Mouse (Mus musculus): ENCODE results near the gene Gstt3. TPM values are rescaled to one million over a fixed set of nuclear protein-coding genes. Genes with fewer than 3 reads are reported as not detected.

The Gstt3 gene
- total and polyA plus RNA-seq, 2 experiments from 2014 or later: 2.1 to 3.2 TPM

GRCm38 (mm10) chr10:75798176-75798696 is 17.0 kb upstream of the Gstt3 start, which contains the start of gene Gstt1:
Gstt1 (minus strand) TSS chr10:75798584.
- 0 out of 2 replicates have a peak, but pooled peaks have one; percentile 20 for ATAC-seq (ENCODE audit: insufficient read depth, low read depth)
- H3K9me3 ChIP-seq (replicated peaks; ENCODE audit: control insufficient read depth, low read length): no peaks in the 10 kb centered on the region
- no peak for TF ChIP-seq CTCF (IDR thresholded peaks at IDR 0.05; ENCODE audit: low read depth)
- no peak for TF ChIP-seq EP300 (IDR thresholded peaks at IDR 0.05; ENCODE audit: low read depth)
- H3K36me3 ChIP-seq (replicated peaks; ENCODE audit: control insufficient read depth, insufficient read depth, low read length): no peaks in the 10 kb centered on the region
- WGBS: 1% methylated on average over 18 of the region's 18 CpGs
- H3K4me3 ChIP-seq (ENCODE audit: low read depth, low read length): peak within 1 kb of the TSS; percentile 58
- peaks cover 7% of the 10 kb centered on the region for H3K4me1 ChIP-seq (ENCODE audit: control insufficient read depth, insufficient read depth)
- peak within 1 kb of the TSS; percentile 50 for H3K9ac ChIP-seq (replicated peaks; ENCODE audit: low read depth, low read length)
- no peak within 1 kb of the TSS for H3K27ac ChIP-seq (ENCODE audit: low read depth)
- H3K27me3 ChIP-seq (ENCODE audit: control insufficient read depth, insufficient read depth, low read length): no peaks in the 10 kb centered on the region
- DNase-seq (ENCODE audit: low spot score): no peak
- H3K4me2 ChIP-seq (ENCODE audit: low read depth, low read length): peak within 1 kb of the TSS; percentile 92

DNA sequence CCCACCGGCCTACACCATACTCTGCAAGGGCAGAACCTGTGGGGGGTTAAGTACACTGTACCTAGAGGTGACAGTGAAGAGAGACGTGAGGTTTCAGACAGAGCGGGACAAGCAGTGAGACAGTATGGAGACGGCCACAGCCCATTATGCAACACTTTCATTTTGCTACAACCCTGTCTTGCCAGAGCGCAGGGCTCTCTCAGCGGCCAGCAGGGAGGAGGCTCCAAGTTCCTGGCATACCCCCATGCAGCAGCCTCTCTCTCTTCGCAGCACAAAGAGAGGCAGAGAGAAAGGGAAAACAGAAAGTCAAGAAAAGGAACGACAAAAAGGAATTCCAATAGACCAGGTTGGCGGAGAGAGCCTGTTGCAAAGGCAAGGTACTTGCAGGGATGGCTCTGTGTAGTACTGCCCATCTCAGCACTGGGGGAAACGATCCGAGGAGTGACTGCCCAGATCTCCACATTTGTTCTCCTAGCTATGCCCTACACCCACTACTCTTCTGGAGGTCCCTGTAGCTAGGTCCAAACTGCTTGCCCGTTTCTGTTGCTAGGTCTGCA is 16.5 kb upstream of the Gstt3 start:
- H3K4me2 ChIP-seq (ENCODE audit: low read depth, low read length): peak overlapping the region; percentile 92
- TF ChIP-seq EP300 (IDR thresholded peaks at IDR 0.05; ENCODE audit: low read depth): no peak
- TF ChIP-seq CTCF (IDR thresholded peaks at IDR 0.05; ENCODE audit: low read depth): no peak
- H3K27ac ChIP-seq (ENCODE audit: low read depth): no peak overlapping the region
- peaks cover 7% of the 10 kb centered on the region for H3K4me1 ChIP-seq (ENCODE audit: control insufficient read depth, insufficient read depth)
- no peaks in the 10 kb centered on the region for H3K27me3 ChIP-seq (ENCODE audit: control insufficient read depth, insufficient read depth, low read length)
- ATAC-seq (ENCODE audit: insufficient read depth, low read depth): peak; percentile 66
- DNase-seq (ENCODE audit: low spot score): peak; percentile 26
- H3K9ac ChIP-seq (replicated peaks; ENCODE audit: low read depth, low read length): peak overlapping the region; percentile 50
- H3K36me3 ChIP-seq (replicated peaks; ENCODE audit: control insufficient read depth, insufficient read depth, low read length): no peaks in the 10 kb centered on the region
- no peaks in the 10 kb centered on the region for H3K9me3 ChIP-seq (replicated peaks; ENCODE audit: control insufficient read depth, low read length)
- peak overlapping the region; percentile 58 for H3K4me3 ChIP-seq (ENCODE audit: low read depth, low read length)
- 1% methylated on average over 11 of the region's 12 CpGs for WGBS

- Histone ChIP-seq H3K36me3 (replicated peaks; ENCODE audit: control insufficient read depth, insufficient read depth, low read length) (no peaks in the 10 kb centered on the region), H3K4me3 (ENCODE audit: low read depth, low read length) (peak overlapping the region; percentile 58), H3K27me3 (ENCODE audit: control insufficient read depth, insufficient read depth, low read length) (no peaks in the 10 kb centered on the region), H3K4me2 (ENCODE audit: low read depth, low read length) (peak overlapping the region; percentile 92), H3K27ac (ENCODE audit: low read depth) (no peak overlapping the region), H3K9me3 (replicated peaks; ENCODE audit: control insufficient read depth, low read length) (no peaks in the 10 kb centered on the region), H3K4me1 (ENCODE audit: control insufficient read depth, insufficient read depth) (peaks cover 7% of the 10 kb centered on the region), H3K9ac (replicated peaks; ENCODE audit: low read depth, low read length) (peak overlapping the region; percentile 50; the same call in 1 of the 2 replicates)
- TF ChIP-seq EP300 (IDR thresholded peaks at IDR 0.05; ENCODE audit: low read depth): no peak
- no peak for TF ChIP-seq CTCF (IDR thresholded peaks at IDR 0.05; ENCODE audit: low read depth)
- ATAC-seq (ENCODE audit: insufficient read depth, low read depth) (no peak), DNase-seq (ENCODE audit: low spot score) (no peak)
- WGBS: 31% methylated on average over 11 of the region's 11 CpGs
Measured at GRCm38 (mm10) chr10:75796731-75797516, 15.7 kb upstream of the Gstt3 start.

DNA sequence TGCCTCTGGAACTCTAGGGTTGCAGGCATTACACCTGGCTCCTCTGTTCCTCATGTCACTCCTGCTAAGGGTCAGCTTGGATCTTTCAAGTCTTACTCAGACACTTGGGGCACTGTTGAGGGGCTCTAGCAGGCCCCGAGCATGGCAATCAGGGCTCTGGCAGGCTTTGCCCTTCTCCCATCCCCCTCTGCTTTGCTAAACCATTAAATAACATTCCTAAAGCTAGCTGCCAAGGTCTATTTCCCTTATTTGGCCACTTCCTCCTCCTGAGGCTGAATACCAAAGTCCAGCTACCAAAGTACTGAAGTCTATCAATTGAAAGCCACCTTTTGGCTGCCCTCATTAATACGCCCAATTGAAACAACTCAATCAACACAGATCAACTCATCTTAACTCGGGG is 13.7 kb upstream of the Gstt3 start:
- H3K27me3 ChIP-seq (ENCODE audit: control insufficient read depth, insufficient read depth, low read length): no peaks in the 10 kb centered on the region
- DNase-seq (ENCODE audit: low spot score) (peak; percentile 33), ATAC-seq (ENCODE audit: insufficient read depth, low read depth) (no peak)
- WGBS: 34% methylated on average over 3 of the region's 3 CpGs
- no peak overlapping the region for H3K4me3 ChIP-seq (ENCODE audit: low read depth, low read length)
- peaks cover 7% of the 10 kb centered on the region for H3K4me1 ChIP-seq (ENCODE audit: control insufficient read depth, insufficient read depth)
- no peaks in the 10 kb centered on the region for H3K36me3 ChIP-seq (replicated peaks; ENCODE audit: control insufficient read depth, insufficient read depth, low read length)
- H3K9ac ChIP-seq (replicated peaks; ENCODE audit: low read depth, low read length): no peak overlapping the region
- H3K27ac ChIP-seq (ENCODE audit: low read depth): no peak overlapping the region
- H3K9me3 ChIP-seq (replicated peaks; ENCODE audit: control insufficient read depth, low read length): no peaks in the 10 kb centered on the region
- no peak overlapping the region for H3K4me2 ChIP-seq (ENCODE audit: low read depth, low read length)
- TF ChIP-seq EP300 (IDR thresholded peaks at IDR 0.05; ENCODE audit: low read depth): no peak
- TF ChIP-seq CTCF (IDR thresholded peaks at IDR 0.05; ENCODE audit: low read depth): no peak

DNA sequence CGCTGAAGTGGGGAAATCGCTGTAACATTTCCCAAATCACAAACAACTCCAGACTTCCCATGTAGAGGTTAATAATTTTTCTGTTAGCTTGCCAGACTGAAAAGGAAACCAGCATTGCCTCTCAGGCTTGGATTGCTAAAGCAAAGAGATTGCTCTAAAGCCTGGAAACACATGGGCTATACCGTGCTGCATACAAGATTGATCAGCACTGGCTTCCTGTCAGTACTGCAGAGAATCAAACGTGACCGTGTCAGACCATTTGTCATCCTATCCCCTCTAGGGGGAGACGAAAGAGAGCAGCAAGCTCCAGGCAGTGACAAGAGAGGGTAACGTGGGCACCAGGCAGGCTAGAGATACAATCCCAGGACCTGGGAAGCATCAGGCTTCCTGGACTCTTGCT is 9.6 kb upstream of the Gstt3 start:
- H3K9me3 ChIP-seq (replicated peaks; ENCODE audit: control insufficient read depth, low read length): no peaks in the 10 kb centered on the region
- H3K4me1 ChIP-seq (ENCODE audit: control insufficient read depth, insufficient read depth): no peaks in the 10 kb centered on the region
- ATAC-seq (ENCODE audit: insufficient read depth, low read depth) (no peak), DNase-seq (ENCODE audit: low spot score) (no peak)
- H3K27me3 ChIP-seq (ENCODE audit: control insufficient read depth, insufficient read depth, low read length): no peaks in the 10 kb centered on the region
- H3K4me2 ChIP-seq (ENCODE audit: low read depth, low read length): no peak overlapping the region
- no peak overlapping the region for H3K4me3 ChIP-seq (ENCODE audit: low read depth, low read length)
- no peak overlapping the region for H3K9ac ChIP-seq (replicated peaks; ENCODE audit: low read depth, low read length)
- H3K36me3 ChIP-seq (replicated peaks; ENCODE audit: control insufficient read depth, insufficient read depth, low read length): no peaks in the 10 kb centered on the region
- H3K27ac ChIP-seq (ENCODE audit: low read depth): no peak overlapping the region
- WGBS: 23% methylated on average over 7 of the region's 7 CpGs
- TF ChIP-seq CTCF (IDR thresholded peaks at IDR 0.05; ENCODE audit: low read depth): peak; percentile 42
- no peak for TF ChIP-seq EP300 (IDR thresholded peaks at IDR 0.05; ENCODE audit: low read depth)

Measured in heart, postnatal 0 days (tissue).